Mouse (Mus musculus) liver, adult (tissue): ENCODE measurements around the gene Myo1g.

Experiments
- GATA4 ChIP-seq: IDR thresholded peaks from 2 replicates; pipeline ENCODE4 v1.6.1; 2014; ENCODE audit warnings: mild to moderate bottlenecking, low read length; ENCODE audit not compliant: insufficient replicate concordance

Gene Myo1g

GRCm38 (mm10) chr11:6520507-6521173, at the start of gene Myo1g:
Myo1g (minus strand) TSS chr11:6520965.
- no peak for TF ChIP-seq GATA4

GRCm38 (mm10) chr11:6569410-6569777, 48.6 kb upstream of the Myo1g start:
- TF ChIP-seq GATA4 = no peak

DNA sequence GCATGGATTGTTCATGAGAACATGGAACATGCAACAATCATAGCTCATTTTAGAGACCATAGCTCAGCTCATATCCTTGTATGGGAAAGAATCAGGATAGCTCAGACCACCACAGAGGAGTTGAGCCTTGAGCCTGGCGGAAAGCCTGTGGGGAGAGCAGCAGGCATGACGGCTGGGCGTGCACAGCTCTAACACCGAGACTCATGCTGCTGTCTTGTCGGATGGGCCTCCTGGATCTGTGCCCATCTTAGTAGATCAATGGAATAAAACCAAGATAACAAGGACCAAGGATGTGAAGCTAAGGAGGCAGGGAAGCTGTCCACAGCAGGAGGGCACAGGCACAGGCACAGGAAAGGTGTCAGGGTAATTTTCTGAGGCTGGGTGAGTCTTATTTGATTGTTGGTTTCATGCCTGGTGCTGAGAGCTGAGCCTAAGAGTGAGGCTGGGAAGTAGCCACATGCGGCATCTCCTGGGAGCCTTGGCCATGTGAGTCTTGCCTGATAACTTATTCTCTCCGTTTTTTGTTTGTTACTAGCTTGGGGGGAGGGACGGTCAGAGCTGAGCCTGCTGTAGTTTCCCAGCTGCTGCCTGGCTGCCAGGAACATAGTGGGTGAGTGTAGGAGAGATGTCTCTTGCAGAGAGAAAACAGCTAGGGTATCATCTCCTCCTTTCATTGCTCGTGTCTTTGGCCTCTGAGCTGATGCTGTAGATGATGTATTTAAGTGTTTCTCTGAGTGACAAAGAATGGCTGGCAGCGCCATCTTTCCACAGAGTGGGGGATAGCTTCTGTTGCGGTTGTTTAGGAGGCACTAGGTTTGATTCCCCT, 48.0 kb upstream of the Myo1g start:
- TF ChIP-seq GATA4 = no peak

- peak; percentile 38; the same call in 1 of the 2 replicates for TF ChIP-seq GATA4
These were observed 47.2 kb upstream of the Myo1g start for GRCm38 (mm10) chr11:6567951-6568350.

DNA sequence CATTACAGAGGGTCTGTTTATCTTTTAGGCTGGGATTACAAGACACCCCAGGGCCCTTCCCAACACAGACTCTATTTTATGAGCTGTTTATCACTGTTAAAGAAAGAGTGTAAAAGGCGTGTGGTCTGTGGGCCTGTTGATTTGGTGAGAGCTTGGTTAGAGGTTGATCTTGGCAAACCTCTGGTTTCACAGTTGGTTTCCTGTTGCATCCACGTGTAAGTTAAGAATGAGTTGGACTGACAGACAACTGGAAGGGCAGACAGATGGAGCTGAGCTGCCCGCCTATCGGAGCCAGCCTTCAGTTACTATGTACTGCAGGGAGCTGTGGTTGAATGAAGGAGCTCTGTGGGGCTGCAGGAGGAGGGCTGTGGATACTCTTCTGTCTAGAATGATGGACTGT, 45.7 kb upstream of the Myo1g start:
- no peak for TF ChIP-seq GATA4

DNA sequence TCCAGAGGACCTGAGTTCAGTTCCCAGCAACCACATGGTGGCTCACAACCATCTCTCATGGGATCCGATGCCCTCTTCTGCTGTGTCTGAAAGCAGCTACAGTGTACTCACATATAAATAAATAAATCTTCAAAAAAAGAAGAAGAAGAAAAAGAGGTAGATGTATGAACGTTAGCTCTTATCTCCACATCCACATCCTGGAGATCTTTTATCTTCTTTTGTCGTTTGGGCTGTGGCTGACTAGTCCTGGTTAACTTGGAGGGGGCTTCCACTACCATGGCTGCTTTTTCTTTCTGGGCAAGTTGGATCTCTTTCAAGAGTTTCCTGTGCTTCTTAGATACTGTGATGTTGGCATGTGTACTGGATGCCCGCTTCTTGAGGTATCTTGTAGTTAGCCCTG, 42.4 kb upstream of the Myo1g start:
- no peak for TF ChIP-seq GATA4

- no peak for TF ChIP-seq GATA4
These were observed 41.6 kb upstream of the Myo1g start for GRCm38 (mm10) chr11:6562359-6562758.

GRCm38 (mm10) chr11:6561474-6561873, 40.7 kb upstream of the Myo1g start:
- no peak for TF ChIP-seq GATA4

- TF ChIP-seq GATA4 = no peak
These were observed 40.0 kb upstream of the Myo1g start for GRCm38 (mm10) chr11:6560655-6561360.

DNA sequence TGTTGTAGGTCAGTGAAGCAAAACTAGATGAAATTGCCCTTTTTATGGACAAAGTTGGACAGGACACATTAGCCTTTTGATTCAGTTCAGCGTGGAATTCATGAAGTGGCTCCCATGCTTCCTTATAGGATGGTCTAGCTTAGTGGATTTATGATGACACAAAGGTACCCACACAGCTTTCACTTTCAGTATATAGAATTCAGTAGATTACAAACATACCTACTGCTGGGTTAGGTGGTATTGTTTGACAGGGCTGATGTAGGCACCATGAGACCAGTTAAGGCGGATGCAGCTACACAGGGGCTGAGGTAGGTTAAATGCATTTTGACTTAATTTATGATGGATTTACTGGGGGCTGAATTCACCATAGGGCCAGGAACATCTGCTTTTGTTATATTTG, 39.2 kb upstream of the Myo1g start:
- no peak for TF ChIP-seq GATA4

DNA sequence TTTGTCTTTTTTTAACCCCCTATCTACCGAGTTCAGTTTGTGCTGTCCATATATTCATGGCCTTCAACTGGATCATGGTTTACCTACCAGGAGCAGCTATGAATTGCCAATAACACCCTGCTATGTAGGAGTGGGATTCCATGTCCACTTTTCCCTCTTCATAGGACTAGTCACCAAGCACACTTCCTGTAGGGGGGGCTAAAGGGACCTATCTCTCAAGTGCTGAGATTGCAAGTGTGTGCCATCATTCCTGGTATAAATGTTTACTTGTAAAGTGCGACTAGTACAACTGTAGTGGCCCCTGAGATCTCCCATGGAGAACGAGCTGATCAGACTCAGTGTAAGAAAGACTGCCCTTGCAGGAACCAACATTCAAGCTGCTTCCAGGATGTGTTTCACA, 37.5 kb upstream of the Myo1g start:
- TF ChIP-seq GATA4 = no peak

DNA sequence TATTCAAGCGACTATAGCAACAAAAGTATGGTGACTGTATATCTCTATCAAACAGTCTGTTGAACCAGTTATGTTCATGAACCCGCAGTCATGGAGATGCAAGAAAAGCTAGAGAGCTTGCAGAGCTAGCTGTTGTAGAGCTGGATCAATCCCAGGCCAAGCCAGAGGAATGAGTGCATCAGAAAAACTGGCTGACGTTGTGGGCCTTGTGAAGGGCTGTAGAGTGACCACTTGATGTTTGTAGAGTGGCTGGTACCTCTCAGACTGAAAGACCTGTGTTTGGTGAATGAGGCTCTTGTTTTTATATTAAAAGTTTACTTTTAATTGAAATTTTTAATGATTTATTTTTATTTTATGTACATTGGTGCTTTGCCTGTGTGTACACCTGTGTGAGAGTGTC, 29.4 kb upstream of the Myo1g start:
- no peak for TF ChIP-seq GATA4

DNA sequence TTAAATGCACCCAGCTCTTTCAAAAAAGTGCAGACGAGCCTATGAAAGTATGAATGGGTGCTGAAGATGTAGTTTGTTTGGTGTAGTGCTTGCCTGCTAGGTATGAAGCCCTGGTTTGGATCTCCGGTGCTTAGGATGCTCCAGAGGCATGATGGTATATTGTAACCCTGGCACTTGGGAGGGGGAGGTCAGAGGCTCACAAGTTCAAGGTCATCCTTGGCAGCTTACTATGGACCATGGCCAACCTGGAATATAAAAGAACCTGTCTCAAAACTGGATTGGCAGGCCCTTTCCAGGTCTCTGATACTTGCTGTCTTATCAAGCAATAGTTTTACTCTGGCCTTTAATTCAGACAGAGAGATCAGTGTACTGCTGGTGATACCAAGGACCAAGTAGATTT, 29.0 kb upstream of the Myo1g start:
- TF ChIP-seq GATA4 = no peak

GRCm38 (mm10) chr11:6547696-6548325, 27.0 kb upstream of the Myo1g start:
- no peak for TF ChIP-seq GATA4

GRCm38 (mm10) chr11:6547037-6547680, 26.4 kb upstream of the Myo1g start:
- no peak for TF ChIP-seq GATA4
